Comparison of ENCODE assay signal across 39 mouse cellular contexts in genomic region chr2:128555082-128555481, GRCm38 (mm10). TPM values are rescaled to one million over a fixed set of nuclear protein-coding genes. Genes with fewer than 3 reads are reported as not detected.
"Had no signal": no experiment of that assay in that cellular context is flagged by ENCODE, and none has a peak within 500 bp of the region (broad histone marks: within the 10 kb centered on the region; RNA-seq: fewer than 3 reads in every experiment).

No protein-coding gene starts in this region.

- ATAC-seq: forebrain, embryonic 13.5 days; forebrain, embryonic 14.5 days; forebrain, embryonic 15.5 days; forebrain, embryonic 16.5 days; forebrain, postnatal 0 days had no signal

- H3K4me1 ChIP-seq: embryonic facial prominence, embryonic 13.5 days; forebrain, embryonic 12.5 days; forebrain, embryonic 13.5 days; forebrain, embryonic 15.5 days had no signal

- DNase-seq: cerebellum, adult 8-10 months; cerebellum, adult 9-10 months; cerebellum, adult 9-11 months; cerebellum, postnatal 10 days; cerebellum, postnatal 14 days; cerebellum, postnatal 25 days; cerebellum, postnatal 36 days; embryo, embryonic 11 days; forebrain, postnatal 0 days; gastrocnemius, adult 2 months; gastrocnemius, postnatal 10 days; gastrocnemius, postnatal 14 days; gastrocnemius, postnatal 25 days; gastrocnemius, postnatal 36 days; heart, adult 11 months; heart, adult 18-20 months; heart, adult 2 months had no signal

- H3K27me3 ChIP-seq: embryonic facial prominence, embryonic 12.5 days; embryonic facial prominence, embryonic 13.5 days; embryonic facial prominence, embryonic 15.5 days; forebrain, embryonic 12.5 days; forebrain, embryonic 13.5 days; forebrain, embryonic 15.5 days had no signal

- H3K36me3 ChIP-seq: embryonic facial prominence, embryonic 10.5 days; embryonic facial prominence, embryonic 12.5 days; embryonic facial prominence, embryonic 13.5 days; embryonic facial prominence, embryonic 15.5 days; forebrain, embryonic 10.5 days; forebrain, embryonic 12.5 days; forebrain, embryonic 15.5 days had no signal

- H3K9me3 ChIP-seq: embryonic facial prominence, embryonic 10.5 days; embryonic facial prominence, embryonic 12.5 days; embryonic facial prominence, embryonic 13.5 days; embryonic facial prominence, embryonic 15.5 days; forebrain, embryonic 10.5 days; forebrain, embryonic 12.5 days; forebrain, embryonic 13.5 days; forebrain, embryonic 15.5 days had no signal

- H3K27ac ChIP-seq: embryonic facial prominence, embryonic 10.5 days; embryonic facial prominence, embryonic 12.5 days; embryonic facial prominence, embryonic 13.5 days; embryonic facial prominence, embryonic 15.5 days; forebrain, embryonic 10.5 days; forebrain, embryonic 12.5 days; forebrain, embryonic 13.5 days; forebrain, embryonic 15.5 days; gastrocnemius, adult 2 months; heart, adult 2 months had no signal

- H3K9ac ChIP-seq: embryonic facial prominence, embryonic 12.5 days; embryonic facial prominence, embryonic 13.5 days; embryonic facial prominence, embryonic 15.5 days; forebrain, embryonic 12.5 days; forebrain, embryonic 13.5 days; forebrain, embryonic 15.5 days; forebrain, postnatal 0 days had no signal

- H3K4me3 ChIP-seq: embryonic facial prominence, embryonic 10.5 days; embryonic facial prominence, embryonic 12.5 days; embryonic facial prominence, embryonic 13.5 days; embryonic facial prominence, embryonic 15.5 days; erythroblast, embryonic 14.5 days; forebrain, embryonic 10.5 days; forebrain, embryonic 12.5 days; forebrain, embryonic 13.5 days; forebrain, embryonic 15.5 days; gastrocnemius, adult 2 months; heart, adult 2 months had no signal

- H3K4me2 ChIP-seq: embryonic facial prominence, embryonic 12.5 days; embryonic facial prominence, embryonic 13.5 days; embryonic facial prominence, embryonic 15.5 days; forebrain, embryonic 12.5 days; forebrain, embryonic 13.5 days; forebrain, embryonic 15.5 days had no signal

RNA-seq across cellular contexts. Expression of gene Spdye4c, which starts 35.9 kb away (rescaled TPM):
- total RNA-seq: common myeloid progenitor, adult 5-6 weeks; forebrain, postnatal 0 days; gastrocnemius, adult 18-20 months; gastrocnemius, adult 2 months; gastrocnemius, adult 8-10 months; gastrocnemius, postnatal 10 days; gastrocnemius, postnatal 14 days; gastrocnemius, postnatal 25 days; gastrocnemius, postnatal 36 days; gastrocnemius, postnatal 4 days; granulocyte monocyte progenitor cell, adult 5-6 weeks; heart, adult 18-20 months; heart, adult 2 months had no signal
- polyA plus RNA-seq: cortical plate, adult 2 months; embryonic facial prominence, embryonic 10.5 days; embryonic facial prominence, embryonic 11.5 days; embryonic facial prominence, embryonic 12.5 days; embryonic facial prominence, embryonic 13.5 days; embryonic facial prominence, embryonic 14.5 days; embryonic facial prominence, embryonic 15.5 days; erythroblast, embryonic 14.5 days; forebrain, embryonic 10.5 days; forebrain, embryonic 11.5 days; forebrain, embryonic 12.5 days; forebrain, embryonic 13.5 days; forebrain, embryonic 14.5 days; forebrain, embryonic 15.5 days; forebrain, embryonic 16.5 days; forebrain, postnatal 0 days; frontal cortex, adult 2 months; gonadal fat pad, adult 2 months; heart, adult 2 months had no signal
